Mouse (Mus musculus): ENCODE measurements around the gene Pnn.

Gene Pnn

DNA sequence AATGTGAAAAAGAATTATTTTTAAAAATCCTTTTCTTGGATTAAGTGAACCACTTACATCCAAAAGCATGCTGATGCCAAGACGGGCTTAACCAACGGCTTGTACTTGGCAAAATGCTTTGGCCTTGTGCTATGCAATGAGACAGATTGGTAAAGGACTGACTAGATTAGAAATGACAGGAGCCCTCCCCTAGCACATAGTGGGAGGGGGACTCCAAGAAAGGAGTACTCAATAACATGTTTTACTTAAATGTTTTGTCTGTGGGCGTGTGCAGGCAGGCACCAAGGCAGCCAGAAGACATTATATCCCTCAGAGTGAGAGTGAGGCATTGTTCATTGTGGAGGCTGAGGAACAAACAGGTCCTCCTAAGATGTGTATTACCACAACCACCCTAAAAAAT, 7.4 kb downstream of the Pnn start:
- peak in 1 of 2 experiments; percentile 16 for DNase-seq (ENCODE audit: inconsistent age in 2 of 2, low spot score in 1 of 2)

DNA sequence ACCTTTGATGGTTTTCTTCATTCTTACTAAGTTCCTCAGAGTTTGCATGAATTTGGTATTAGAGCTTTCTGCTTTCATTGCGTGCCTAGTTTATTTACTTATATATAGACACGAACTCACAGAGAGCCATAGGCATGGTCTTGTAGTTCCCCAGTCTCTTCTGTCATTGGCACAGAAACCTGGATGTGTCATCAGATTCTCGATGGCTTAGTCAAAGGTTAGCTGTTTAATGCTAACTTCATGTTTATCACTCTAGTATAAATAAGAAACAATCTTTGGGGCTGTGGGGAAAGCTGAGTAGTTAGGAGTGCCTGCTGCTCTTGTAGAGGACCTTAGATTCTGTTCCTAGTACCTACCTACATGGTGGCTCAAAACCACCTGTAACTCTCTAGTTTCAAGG, 10.3 kb downstream of the Pnn start:
- DNase-seq (ENCODE audit: inconsistent age in 2 of 2, low spot score in 1 of 2): peak in 1 of 2 experiments; percentile 54

DNA sequence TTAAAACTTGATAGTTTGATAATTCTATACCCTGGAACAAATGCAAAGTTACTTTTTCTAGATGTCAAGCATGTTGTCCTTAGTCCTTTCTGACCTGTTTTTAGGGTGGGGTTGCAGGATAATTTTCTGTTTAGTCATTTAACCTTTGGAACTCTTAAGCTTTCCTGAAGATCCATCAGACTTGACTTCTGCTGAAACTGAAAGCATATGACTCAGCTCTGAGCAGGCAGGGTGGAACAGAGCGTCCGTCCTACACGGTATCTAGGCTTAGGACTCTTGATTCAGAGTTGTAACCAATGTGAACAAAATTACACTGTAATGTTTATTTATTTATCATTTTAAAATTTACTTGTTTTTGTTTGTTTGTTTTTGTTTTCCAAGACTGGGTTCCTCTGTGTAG, 11.2 kb downstream of the Pnn start:
- DNase-seq (ENCODE audit: inconsistent age in 2 of 2, low spot score in 1 of 2): peak in 1 of 2 experiments; percentile 44

DNA sequence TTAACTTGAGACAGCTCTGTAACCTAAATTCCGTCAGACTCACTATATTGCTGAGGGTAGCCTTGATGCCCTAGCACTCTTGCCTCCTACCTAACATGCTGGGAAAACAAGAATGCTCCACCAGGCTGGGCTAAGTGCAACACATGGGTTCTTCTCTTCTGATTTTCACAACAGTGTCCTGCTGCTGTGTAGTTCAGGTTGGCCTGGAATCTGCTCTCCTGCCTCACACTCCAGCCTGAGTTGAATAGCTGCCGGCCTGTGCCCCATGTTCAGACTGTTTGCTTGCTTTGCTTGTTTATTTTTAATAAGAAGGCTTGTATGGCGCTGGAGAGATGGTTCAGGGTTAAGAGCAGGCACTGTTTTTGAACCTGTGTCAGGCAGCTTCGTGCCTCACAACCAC, 13.8 kb downstream of the Pnn start:
- DNase-seq (ENCODE audit: inconsistent age in 2 of 2, low spot score in 1 of 2): no peak

DNA sequence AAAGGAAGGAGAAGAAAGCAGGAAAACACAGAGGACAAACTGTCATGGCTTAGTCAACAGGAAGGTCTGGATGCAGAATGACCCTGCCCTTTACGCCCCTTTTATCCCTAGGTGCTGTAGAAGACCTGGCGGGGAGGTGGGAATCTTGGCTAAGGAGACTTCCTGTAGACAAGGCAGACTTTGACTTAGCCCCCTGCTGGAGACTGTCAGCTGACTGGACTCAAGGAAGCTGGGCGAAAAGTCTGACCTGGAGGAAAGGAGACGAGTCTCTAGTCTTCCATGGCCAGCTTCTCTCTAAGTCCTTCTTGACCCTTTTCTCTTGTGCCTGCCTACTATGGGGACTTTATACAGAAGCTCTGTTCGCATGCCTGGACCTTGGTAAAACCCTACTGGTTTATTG, 17.8 kb downstream of the Pnn start:
- DNase-seq (ENCODE audit: inconsistent age in 2 of 2, low spot score in 1 of 2): no peak

DNA sequence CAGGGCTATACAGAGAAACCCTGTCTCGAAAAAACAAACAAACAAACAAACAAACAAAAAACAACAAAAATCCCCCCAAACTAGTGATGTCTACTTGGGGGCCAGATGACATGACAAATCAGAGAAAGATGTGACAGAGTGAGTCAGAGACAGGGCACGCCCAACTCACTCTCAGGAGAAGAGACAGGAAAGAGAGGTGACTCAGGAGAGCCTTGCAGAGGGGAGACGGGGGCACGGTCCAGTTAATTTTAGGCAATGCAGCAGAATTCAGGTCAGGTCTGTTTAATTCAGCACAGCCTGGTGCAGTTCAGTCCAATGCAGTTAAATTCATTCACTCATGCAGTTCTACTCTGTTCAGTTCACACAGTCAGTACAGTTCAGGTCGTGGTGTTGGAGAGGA, 19.5 kb downstream of the Pnn start:
- no peak for DNase-seq (ENCODE audit: inconsistent age in 2 of 2, low spot score in 1 of 2)

DNA sequence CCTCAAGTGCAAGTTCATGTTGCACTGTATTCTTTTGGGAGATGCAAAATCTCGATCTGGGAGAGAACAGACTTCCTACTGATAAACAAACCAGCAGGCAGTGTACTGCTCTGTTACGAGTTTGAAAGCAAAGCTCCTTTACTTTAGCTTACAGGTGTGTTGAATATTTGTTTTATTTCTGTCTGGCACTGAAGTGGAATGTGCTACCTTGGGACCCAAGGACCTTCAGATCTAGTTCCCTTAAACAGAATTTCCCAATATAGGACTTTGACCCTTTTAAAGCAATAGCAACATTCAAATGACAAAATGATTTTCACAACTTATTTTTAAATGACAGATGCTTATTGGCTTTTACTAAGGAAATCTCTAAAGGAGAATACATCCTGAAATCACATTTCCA, 26.9 kb downstream of the Pnn start:
- no peak for DNase-seq (ENCODE audit: inconsistent age in 2 of 2, low spot score in 1 of 2)

DNA sequence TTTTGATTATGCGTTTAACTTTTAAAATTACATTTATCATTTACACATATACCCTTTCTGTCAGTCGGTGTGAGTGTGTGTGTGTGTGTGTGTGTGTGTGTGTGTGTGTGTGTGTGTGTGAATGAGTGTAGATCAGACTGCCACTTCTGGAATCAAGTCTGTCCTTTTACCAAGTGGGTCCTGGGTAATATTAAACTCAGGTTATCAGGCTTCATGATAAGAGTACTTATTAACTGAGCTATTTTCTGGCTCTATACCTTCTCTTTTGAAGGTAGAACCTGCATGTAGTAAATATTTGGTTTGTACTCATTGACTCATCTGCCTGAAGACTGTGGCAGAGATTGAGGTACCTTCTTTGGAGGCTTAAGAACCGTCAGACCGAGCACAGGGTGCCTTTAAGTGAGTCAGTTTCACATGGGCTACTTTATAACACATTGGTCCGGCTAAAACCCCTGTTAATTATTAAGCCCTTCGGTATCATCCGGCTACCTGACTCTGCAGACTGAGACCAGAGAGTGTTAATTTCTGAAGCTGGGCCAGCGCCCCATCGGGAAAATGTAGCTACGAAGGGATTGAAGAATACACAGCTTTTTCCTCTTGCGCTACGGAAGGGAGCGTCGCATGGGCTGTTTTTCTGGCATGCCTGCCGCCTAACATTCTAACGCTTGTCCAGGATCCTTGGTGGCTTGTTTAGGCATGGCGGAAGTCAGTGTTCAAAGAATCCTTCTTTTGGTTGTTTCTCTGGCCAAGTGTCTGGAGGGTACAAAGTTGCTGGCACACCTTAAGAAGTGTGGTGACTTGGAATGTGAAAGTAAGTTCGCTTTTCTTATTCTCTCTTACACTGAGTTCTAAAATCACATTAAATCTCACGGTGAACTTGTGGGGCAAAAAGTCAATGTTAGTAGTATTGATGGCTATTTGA, 28.7 kb downstream of the Pnn start, which contains the start of gene Mia2:
Mia2 (plus strand) TSS at position 696 of the 922 bp plus-strand sequence.
- no peak for DNase-seq (ENCODE audit: inconsistent age in 2 of 2, low spot score in 1 of 2)

DNA sequence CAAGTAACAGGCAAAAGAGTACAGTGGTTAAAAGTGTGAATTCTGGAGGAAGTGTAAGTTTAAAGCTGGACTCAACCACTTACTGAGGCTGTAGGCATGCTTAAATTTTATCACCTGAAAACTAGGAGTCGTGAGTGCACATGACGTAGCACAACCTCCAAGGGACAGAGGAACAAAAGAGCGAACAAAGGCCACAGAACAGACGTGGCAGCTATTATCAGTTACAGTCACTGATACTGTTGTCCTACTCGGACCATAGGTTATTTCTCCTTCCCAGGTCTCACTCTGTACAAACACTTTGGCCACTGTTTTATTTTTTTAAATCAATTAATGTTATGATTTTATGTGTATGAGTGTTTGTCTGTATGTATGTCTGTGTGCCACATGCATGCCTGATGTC, 38.1 kb downstream of the Pnn start:
- DNase-seq (ENCODE audit: inconsistent age in 2 of 2, low spot score in 1 of 2): no peak

DNA sequence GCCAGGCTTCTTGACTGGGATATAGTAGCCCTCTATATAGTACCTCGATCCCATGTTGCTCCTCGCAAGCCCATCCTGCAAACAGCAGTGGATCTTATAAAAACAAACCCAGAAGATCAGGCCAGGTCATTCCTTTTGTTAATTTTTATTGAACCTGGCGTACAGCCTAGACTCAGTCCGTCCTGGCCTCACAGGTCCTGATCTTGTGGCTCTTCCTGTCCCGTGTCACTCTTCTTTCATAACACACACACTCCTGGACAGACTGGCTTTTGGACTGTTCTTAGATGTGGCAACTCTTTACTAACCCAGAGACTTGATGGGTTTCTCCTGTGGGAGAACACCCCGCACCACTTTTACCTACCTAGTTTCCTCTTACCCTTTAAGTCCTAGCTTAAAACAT, 39.2 kb downstream of the Pnn start:
- no peak for DNase-seq (ENCODE audit: inconsistent age in 2 of 2, low spot score in 1 of 2)

DNA sequence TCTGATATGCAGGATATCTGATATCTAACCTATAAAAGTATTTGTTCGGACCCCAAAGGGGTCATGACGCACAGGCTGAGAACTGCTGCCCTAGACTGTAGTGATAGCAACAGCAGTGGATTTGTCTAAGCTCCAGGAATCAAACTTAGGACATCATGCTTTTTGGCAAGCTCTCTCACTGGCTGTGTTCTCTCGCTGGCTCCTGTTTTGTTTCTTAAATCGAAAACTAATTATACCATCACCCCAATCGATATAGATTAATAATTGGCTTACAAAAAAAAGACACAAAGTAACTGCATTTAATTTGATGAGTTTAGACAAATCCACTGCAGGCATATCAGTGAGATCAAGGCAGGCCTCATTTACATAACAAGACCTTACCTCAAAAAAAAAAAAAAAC, 39.8 kb downstream of the Pnn start:
- no peak for DNase-seq (ENCODE audit: inconsistent age in 2 of 2, low spot score in 1 of 2)

DNA sequence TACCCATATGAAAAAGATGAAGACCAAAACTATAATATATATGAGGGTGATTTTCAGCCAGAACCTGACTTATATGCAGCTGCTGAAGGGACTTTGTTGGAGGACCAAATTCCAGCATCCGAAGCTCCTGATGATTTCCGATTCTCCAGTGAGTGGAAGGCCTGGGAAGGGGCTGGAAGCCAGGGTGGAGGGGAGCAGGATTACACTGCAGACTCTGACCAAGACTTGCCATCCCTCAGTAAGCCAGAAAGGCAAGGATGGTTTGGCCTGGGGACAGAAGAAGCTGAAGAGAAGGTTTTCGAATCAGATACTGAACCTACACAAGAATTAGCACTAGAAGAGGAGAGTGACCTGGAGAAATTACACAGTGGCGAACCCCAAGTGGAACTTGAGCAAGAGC, 41.2 kb downstream of the Pnn start:
- no peak for DNase-seq (ENCODE audit: inconsistent age in 2 of 2, low spot score in 1 of 2)

DNA sequence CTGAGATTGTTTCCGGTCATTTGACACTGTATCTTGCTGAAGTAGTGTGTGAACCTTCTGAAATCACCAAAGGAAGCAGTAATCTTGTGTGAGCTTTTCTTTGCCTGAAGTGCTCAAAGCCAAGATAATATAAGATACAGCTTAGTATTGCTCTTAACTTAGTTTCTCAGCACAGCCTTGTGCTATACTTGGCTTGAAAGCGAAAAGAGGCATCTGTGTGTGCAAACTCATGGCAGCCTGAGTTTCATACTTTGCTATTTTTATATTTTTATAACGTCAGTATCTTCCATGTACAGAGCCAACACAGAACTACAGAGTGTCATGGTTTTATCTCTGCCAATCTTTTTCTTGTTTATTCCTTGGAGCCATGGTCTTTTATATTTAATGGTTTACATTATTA, 50.5 kb downstream of the Pnn start:
- DNase-seq (ENCODE audit: inconsistent age in 2 of 2, low spot score in 1 of 2): no peak
